Mouse (Mus musculus): ENCODE results near the gene C1qtnf2.

DNA sequence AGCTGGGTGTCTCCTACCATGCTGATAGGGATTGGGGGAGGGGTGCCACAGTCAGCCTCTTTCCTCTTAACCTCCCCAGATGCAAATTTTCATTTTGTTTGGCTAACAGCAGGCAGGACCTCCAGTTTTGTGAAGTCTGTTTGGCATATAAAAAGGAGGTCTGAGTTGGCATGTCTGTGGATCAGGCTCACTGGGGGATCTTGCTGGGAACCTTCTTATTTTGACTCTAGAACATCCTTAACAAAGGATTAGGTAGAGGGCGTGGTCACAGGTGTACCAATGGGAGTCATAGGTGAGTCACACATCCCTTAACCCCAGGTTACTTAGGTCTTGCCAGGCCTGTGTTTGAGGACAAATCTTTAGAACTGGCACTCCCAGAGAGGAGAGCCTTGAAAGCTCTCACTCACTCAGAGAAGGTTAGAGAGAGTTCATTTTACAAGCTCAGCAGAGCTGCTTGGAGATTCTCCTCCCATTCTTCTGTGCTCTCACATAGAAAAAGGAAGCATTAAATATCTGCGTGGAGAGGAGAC, 38.6 kb downstream of the C1qtnf2 start:
- TF ChIP-seq CTCF (IDR thresholded peaks at IDR 0.05; ENCODE audit: extremely low read depth, insufficient read length, insufficient replicate concordance, low read depth, low read length) (no peak), POLR2A (IDR thresholded peaks at IDR 0.05; ENCODE audit: low read depth, low read length) (no peak)

Measured in small intestine, adult 2 months (tissue).